Mouse (Mus musculus): ENCODE results near the gene Cdk19. TPM values are rescaled to one million over a fixed set of nuclear protein-coding genes. Genes with fewer than 3 reads are reported as not detected.

The Cdk19 gene
- total and polyA plus RNA-seq, 3 experiments: 7.8 to 47.2 (median 29.1) TPM

DNA sequence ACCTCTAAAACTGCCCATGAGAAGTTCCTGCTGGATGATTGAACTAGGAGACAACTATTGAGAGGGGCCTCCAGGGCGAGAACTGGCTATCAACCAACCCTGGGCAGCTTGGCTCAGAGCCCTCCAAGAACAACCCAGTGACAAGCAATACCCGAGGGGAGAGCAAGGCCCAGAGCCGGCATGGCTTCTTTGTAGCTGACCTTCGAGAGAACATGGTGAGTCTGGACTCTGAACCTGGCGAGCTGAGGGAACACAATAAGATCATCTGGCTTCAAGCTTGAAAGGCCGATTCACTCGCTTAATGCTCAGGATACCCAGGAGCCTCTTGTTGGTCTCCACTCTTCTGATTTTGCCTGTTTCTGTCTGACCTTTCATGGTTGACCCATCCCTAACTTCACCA, 151.8 kb downstream of the Cdk19 start:
- H3K36me3 ChIP-seq (replicated peaks): no peaks in the 10 kb centered on the region

DNA sequence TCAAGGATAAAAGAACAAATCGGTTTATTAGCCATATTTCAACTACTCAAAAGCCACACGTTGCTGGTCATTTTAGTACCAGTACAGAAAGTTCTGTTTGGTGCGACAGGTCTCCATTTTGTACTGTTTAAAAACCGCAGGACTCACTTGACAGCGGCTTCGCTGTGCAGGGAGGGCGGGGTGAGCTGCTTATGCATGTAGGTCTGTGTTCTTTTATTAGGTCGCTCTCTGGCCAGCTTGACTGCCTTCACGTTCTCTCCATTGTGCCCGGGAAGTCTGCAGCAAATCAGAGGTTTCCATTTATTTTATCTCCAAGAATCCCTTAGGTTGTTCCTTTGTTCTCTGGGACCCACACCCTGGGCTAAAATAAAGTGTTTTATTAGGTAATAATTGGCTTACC, 152.4 kb downstream of the Cdk19 start:
- DNase-seq (ENCODE audit: low spot score) (no peak), ATAC-seq (ENCODE audit: extremely low read depth, insufficient number of reproducible peaks, low FRiP score, poor library complexity, severe bottlenecking) (no peak)
- Histone ChIP-seq H3K4me3 (ENCODE audit: low read depth, low read length) (no peak overlapping the region), H3K27me3 (ENCODE audit: insufficient read depth, low read length) (peaks cover 26% of the 10 kb centered on the region), H3K9me3 (replicated peaks) (no peaks in the 10 kb centered on the region), H3K4me1 (ENCODE audit: insufficient read depth, low read depth, low read length) (peaks cover 5% of the 10 kb centered on the region), H3K36me3 (replicated peaks) (no peaks in the 10 kb centered on the region)
- TF ChIP-seq GATA2 (IDR thresholded peaks at IDR 0.05; ENCODE audit: borderline replicate concordance, low read depth, low read length) (no peak), TAL1 (conservative IDR thresholded peaks at IDR 0.05; ENCODE audit: low read depth, low read length) (no peak), CTCF (IDR thresholded peaks at IDR 0.05; ENCODE audit: low read depth, low read length) (no peak), GATA1 (IDR thresholded peaks at IDR 0.05; ENCODE audit: borderline replicate concordance, low read length) (no peak), POLR2AphosphoS5 (IDR thresholded peaks at IDR 0.05; ENCODE audit: insufficient replicate concordance, low read depth, low read length) (no peak)

More for the DNA sequence above, 151.8 kb downstream of the Cdk19 start:
- Histone ChIP-seq H3K9me3 (replicated peaks) (no peaks in the 10 kb centered on the region), H3K4me3 (ENCODE audit: low read depth, low read length) (no peak overlapping the region), H3K27me3 (ENCODE audit: insufficient read depth, low read length) (peaks cover 26% of the 10 kb centered on the region), H3K4me1 (ENCODE audit: insufficient read depth, low read depth, low read length) (peaks cover 5% of the 10 kb centered on the region)
- DNase-seq (ENCODE audit: low spot score) (no peak), ATAC-seq (ENCODE audit: extremely low read depth, insufficient number of reproducible peaks, low FRiP score, poor library complexity, severe bottlenecking) (no peak)
- no peak for TF ChIP-seq CTCF (IDR thresholded peaks at IDR 0.05; ENCODE audit: low read depth, low read length)
- no peak for TF ChIP-seq POLR2AphosphoS5 (IDR thresholded peaks at IDR 0.05; ENCODE audit: insufficient replicate concordance, low read depth, low read length)
- no peak for TF ChIP-seq GATA1 (IDR thresholded peaks at IDR 0.05; ENCODE audit: borderline replicate concordance, low read length)
- TF ChIP-seq TAL1 (conservative IDR thresholded peaks at IDR 0.05; ENCODE audit: low read depth, low read length): no peak
- TF ChIP-seq GATA2 (IDR thresholded peaks at IDR 0.05; ENCODE audit: borderline replicate concordance, low read depth, low read length): no peak

DNA sequence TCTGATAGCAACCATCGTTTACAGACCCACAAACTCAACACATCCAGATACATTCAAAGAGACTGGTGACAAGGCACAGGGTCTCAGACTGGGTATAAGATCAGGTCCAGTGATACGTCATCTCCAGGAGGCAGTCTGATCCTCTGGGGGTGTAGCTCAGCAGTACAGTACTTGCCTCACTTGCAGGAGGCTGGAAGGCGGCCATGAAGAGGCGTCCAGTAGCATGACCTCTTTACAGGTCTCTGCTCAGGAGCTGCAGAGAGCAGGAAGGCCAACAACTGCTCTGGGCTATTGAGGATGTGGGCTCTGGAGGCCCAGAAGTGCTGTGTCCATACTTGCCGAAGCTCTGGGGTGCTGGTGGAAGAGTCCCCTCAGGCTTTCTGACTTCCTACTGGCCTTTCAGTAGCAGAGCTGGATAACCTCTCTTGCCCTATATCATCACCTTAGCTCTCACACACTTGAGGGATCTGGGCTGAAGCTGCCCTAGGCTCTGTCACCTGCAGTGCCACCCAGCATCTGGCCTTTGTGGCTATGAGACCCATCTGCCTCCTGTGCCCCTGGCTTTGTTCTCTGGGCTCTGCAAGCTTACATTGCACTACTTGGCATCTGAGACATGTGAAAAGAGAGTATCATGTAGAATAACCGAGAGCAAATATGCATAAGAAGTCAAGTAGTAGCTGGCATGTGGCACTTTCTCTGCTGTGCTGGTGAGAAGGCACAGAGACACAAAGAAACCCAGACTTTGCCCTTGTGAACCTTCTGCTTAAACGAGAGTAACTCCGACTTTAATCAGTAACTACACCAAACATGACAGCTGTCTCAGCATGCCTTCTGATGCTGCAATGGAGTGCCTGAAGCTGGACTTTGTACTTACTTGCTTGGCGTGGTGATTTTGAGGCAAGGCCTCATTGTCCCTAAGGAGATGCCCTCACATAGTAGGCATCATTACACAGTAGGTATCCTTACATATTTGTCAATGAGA, 155.1 kb downstream of the Cdk19 start:
- peaks cover 7% of the 10 kb centered on the region for H3K9me3 ChIP-seq (replicated peaks)
- H3K36me3 ChIP-seq (replicated peaks): no peaks in the 10 kb centered on the region
- H3K27me3 ChIP-seq (ENCODE audit: insufficient read depth, low read length): peaks cover 31% of the 10 kb centered on the region
- ATAC-seq (ENCODE audit: extremely low read depth, insufficient number of reproducible peaks, low FRiP score, poor library complexity, severe bottlenecking): no peak
- TF ChIP-seq GATA1 (IDR thresholded peaks at IDR 0.05; ENCODE audit: borderline replicate concordance, low read length): no peak
- no peak for TF ChIP-seq POLR2AphosphoS5 (IDR thresholded peaks at IDR 0.05; ENCODE audit: insufficient replicate concordance, low read depth, low read length)
- TF ChIP-seq CTCF (IDR thresholded peaks at IDR 0.05; ENCODE audit: low read depth, low read length): no peak
- TF ChIP-seq TAL1 (conservative IDR thresholded peaks at IDR 0.05; ENCODE audit: low read depth, low read length): no peak
- no peak for TF ChIP-seq GATA2 (IDR thresholded peaks at IDR 0.05; ENCODE audit: borderline replicate concordance, low read depth, low read length)
- no peak overlapping the region for H3K4me3 ChIP-seq (ENCODE audit: low read depth, low read length)
- H3K4me1 ChIP-seq (ENCODE audit: insufficient read depth, low read depth, low read length): peaks cover 5% of the 10 kb centered on the region
- no peak for DNase-seq (ENCODE audit: low spot score)

DNA sequence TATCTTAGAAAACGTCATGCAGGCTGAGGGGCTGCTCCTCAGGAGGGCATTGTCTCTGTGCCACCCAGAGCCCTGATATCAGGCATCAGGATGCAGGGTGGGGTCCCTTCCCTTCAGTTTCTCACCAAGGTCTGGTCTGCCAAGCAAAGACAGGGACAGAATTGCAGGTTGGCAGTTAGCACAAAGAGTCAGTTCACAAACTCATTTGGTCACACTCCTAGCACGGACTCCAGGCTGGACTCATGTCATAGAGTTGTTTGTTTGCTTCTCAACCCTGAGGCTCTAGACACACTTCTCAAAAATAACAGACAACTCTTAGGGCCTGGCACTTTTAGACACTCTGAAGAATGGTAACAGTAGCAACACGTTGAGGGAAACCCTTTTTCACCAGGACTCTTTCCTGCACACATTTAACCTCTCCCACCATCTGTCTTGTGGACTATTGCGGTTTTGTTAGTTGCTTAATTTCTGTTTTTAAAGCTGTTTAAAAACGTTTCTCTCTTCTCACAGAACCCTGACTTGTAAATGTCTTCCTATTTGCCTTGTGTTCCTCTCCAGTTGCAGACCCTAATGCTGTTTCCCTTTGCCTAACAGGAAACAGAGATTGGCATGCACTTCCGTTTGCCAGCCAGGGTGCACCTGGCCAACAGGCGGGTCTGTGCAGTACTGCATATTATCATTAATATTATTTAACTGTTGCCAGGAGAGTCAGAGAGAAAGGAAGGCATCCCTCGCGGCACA, 158.1 kb downstream of the Cdk19 start:
- H3K27me3 ChIP-seq (ENCODE audit: insufficient read depth, low read length): peaks cover 34% of the 10 kb centered on the region
- TF ChIP-seq POLR2AphosphoS5 (IDR thresholded peaks at IDR 0.05; ENCODE audit: insufficient replicate concordance, low read depth, low read length): no peak
- TF ChIP-seq GATA1 (IDR thresholded peaks at IDR 0.05; ENCODE audit: borderline replicate concordance, low read length): no peak
- no peak for TF ChIP-seq TAL1 (conservative IDR thresholded peaks at IDR 0.05; ENCODE audit: low read depth, low read length)
- no peak for TF ChIP-seq GATA2 (IDR thresholded peaks at IDR 0.05; ENCODE audit: borderline replicate concordance, low read depth, low read length)
- TF ChIP-seq CTCF (IDR thresholded peaks at IDR 0.05; ENCODE audit: low read depth, low read length): no peak
- DNase-seq (ENCODE audit: low spot score): no peak
- ATAC-seq (ENCODE audit: extremely low read depth, insufficient number of reproducible peaks, low FRiP score, poor library complexity, severe bottlenecking): no peak
- H3K36me3 ChIP-seq (replicated peaks): no peaks in the 10 kb centered on the region
- H3K4me1 ChIP-seq (ENCODE audit: insufficient read depth, low read depth, low read length): peaks cover 6% of the 10 kb centered on the region
- peaks cover 9% of the 10 kb centered on the region for H3K9me3 ChIP-seq (replicated peaks)
- H3K4me3 ChIP-seq (ENCODE audit: low read depth, low read length): no peak overlapping the region

DNA sequence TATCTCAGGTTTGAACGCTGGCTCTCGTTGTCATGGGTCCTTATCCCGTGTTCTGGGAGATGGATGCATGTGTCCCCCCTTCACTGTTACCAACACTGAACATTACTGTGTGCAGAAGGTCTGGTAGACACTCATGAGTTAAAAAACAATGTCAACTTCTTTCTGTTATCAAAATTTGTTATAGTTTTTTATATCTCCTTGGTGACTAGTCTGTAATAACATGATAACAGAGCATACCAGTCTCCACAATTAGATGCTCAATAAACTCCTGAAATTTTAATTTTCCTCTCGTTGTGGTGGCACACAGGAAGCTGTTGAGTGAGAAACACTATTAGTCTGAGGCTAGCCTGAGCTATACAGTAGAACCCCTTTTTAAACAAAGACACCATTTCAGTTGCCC, 159.1 kb downstream of the Cdk19 start:
- Histone ChIP-seq H3K27me3 (ENCODE audit: insufficient read depth, low read length) (peaks cover 34% of the 10 kb centered on the region), H3K9me3 (replicated peaks) (peaks cover 9% of the 10 kb centered on the region), H3K36me3 (replicated peaks) (no peaks in the 10 kb centered on the region), H3K4me1 (ENCODE audit: insufficient read depth, low read depth, low read length) (peaks cover 6% of the 10 kb centered on the region), H3K4me3 (ENCODE audit: low read depth, low read length) (no peak overlapping the region)
- DNase-seq (ENCODE audit: low spot score) (no peak), ATAC-seq (ENCODE audit: extremely low read depth, insufficient number of reproducible peaks, low FRiP score, poor library complexity, severe bottlenecking) (no peak)
- TF ChIP-seq CTCF (IDR thresholded peaks at IDR 0.05; ENCODE audit: low read depth, low read length) (no peak), GATA2 (IDR thresholded peaks at IDR 0.05; ENCODE audit: borderline replicate concordance, low read depth, low read length) (no peak)
